Mouse (Mus musculus) c-Kit-positive CD71-positive TER-119-positive erythroid progenitor cells, embryonic 14.5 days (primary cell): ENCODE measurements around the gene Wdr4.
"Not testable (repeated sequence)": the region's sequence is repeated elsewhere in the genome, so short reads cannot be mapped to it uniquely, and the experiment has no call there.

ENCODE experiments used
- DNase-seq: peaks from one replicate; pipeline ENCODE4 v3.0.0-alpha.2; 2013; ENCODE audit warnings: low spot score

The Wdr4 gene

DNA sequence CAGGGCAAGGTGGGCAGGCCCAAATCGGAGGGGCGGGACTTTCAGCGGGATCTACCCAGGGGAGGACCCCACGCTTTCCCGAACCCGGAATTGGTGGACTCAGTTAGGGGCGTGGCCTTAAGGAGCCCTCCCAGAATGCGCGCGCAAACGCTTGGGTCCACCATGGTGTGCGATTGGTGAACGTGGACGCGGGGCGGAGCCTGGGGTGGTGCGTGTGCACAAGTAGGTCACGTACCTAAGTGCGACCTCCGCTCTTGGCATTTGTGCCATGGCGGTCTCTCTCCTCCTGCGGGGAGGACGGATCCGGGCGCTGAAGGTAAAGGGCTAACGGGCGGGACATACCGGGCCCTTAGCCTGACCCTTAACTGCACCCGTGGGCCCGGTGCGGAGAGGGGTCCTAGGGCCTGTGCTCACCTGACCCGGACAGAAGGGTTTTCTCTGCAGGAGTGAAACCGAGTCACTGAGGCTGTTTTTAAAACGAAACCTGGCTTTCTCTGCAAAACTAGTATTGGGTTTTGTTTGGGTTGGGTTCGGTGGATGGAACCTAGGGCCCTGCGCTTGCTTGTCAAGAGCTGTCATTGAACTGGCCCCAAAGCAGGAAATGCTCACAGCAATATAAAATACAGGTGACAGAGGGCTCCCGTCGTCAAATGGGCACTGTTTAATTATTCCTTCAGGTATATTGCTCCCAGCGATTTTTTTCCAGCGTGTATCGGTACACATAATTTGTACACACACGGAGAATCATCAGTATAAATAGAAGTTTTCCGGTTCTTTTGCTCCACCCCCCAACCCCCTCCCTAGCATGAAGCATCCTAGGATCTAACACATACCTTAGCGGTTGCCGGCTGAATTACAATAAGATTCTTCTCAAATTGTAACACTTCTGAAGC, at the start of gene Wdr4, which contains the start of gene Ndufv3:
Wdr4 (minus strand) TSS at position 35 of the 893 bp plus-strand sequence.
Ndufv3 (plus strand) TSS at position 170 of the 893 bp plus-strand sequence.
- DNase-seq, result peak; percentile 100

DNA sequence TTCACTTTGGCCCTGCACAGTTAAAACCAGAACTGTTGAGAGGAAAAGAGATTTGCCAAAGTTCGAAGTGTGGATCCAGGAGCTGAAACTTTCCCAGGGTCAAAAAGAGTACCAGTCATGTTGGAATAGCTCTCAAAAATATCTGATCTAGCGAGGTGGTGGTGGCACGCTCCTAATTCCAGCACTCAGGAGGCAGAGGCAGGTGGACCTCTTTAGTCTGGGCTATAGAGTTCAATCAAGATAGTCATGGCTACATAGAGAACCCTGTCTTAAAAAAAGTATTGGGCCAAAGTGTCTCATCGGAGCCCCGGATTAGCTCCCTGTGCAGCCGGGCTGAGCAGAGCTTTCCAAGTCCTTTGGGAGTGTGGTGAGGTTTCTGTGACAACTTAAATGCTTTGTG, 46.5 kb upstream of the Wdr4 start:
- no peak for DNase-seq

GRCm38 (mm10) chr17:31565141-31566056, 45.6 kb upstream of the Wdr4 start:
- DNase-seq, result peak; percentile 40

DNA sequence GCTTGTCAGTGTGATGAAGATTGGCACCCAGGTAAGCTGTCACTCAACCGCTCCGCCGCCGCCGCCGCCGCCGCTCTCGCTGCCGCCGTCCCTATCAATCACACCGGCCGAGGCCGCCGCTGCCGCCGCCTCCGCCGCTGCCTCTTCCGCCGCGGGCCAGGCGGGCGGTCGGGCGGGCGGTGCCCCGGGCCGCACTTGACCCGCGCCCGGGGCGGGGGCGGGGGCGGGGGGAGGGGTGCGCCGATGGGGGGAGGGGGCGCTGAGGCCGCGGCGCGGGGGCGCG, 45.0 kb upstream of the Wdr4 start:
- DNase-seq, result no peak

GRCm38 (mm10) chr17:31564015-31564857, 44.5 kb upstream of the Wdr4 start, which contains the start of gene Pknox1:
Gene Pknox1 (plus strand): TSS chr17:31564734.
- peak; percentile 100 for DNase-seq

DNA sequence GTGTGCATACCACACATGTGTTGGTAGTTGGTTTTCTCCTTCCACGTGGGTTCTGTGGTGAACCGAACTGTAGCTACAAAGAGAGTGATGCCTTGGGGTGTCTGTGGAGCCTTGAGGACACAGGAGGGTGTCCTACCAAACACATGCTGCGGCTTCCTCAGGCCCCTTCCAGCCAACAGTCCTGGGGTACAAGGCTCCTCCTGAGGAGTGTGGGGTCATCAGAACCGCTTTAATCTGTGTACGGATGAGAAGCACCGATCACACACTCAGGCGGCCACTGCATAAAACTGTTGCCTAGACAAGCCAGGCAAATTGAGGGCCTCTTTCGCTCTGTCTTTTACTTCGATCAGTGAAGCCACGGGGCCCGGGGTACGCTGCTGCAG, 43.8 kb upstream of the Wdr4 start:
- no peak for DNase-seq

DNA sequence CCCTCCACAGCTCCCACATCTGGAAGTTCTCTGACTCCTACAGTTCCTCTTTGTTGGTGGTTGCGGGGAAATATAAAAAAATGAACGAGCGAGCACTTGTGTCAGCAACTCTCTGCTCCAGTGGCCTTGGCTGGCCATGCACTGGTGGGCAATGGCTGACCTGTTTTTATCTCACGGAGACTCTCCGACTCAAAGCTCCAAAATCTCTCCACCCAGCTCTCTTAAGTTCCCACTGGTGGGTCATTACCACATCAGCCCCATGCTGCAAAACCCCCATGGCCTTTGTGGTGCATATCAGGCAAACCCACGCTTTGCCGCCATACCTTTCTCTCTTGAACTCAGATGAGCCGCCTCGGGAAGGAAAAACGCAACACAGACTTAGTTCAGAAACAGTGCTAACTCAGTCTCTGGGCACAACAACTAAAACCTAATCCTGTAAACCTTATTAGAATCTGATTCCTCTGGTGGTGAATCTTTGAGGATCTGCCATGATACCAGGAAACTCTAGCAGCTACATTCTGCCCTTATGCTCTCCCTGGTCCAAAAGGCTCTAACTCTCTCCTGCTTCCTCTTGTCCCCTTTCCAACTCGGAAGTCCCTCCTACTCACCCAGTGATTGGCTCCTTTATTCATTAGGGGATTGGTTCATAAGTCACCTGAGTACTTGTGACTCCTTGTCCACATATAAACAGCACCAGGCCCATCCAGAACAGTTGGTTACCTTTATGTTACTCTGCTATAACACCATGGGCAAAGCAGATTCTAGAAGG, 39.4 kb upstream of the Wdr4 start:
- DNase-seq, result no peak

DNA sequence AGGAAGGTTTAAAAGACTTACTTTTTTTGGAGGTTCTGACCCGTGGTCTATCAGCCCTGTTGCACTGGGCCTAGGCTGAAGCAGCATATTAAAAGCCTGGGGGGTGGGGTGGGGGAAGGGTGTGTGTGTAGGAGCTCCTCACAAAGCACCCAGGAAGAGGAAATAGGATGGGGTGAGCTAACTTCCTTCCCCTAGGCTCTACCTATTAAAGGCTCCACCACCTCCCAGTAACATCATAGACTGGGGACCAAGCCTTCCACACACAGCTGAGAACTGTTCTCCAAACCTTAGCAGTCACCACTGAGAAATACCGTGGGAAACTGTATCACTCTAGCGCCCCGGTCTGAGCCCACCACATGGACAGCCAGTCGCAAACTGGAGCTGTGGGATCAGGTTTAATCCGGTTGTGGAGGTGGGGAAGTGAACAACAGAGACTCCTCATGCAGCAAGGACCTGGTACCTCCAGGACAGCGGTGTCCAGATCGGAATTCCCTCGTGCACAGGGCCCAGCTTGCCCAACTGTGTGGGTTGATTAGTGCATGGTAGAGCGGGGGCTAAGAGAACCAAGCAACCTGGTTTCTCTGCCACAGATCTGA, 38.3 kb upstream of the Wdr4 start:
- no peak for DNase-seq

GRCm38 (mm10) chr17:31557124-31557880, 37.5 kb upstream of the Wdr4 start:
- no peak for DNase-seq

DNA sequence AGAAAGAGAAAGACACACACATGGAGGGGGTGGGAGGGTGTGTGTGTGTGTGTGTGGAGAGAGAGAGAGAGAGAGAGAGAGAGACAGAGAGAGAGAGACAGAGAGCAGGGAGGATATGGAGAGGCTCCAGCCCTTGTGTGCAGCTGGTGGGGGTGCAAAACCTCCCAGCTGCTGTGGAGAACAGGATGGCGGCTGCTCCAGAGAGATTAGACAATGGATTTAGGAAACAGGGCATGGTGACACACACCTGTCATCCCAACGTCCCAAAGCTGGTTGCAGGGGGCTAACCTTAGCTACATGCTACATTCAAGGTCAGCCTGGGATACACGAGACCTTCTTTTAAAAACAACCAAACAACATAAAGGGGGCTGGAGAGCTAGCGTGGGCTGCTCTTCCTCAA, 36.5 kb upstream of the Wdr4 start:
- DNase-seq, result no peak

GRCm38 (mm10) chr17:31552601-31553000, 32.8 kb upstream of the Wdr4 start:
- DNase-seq, result not testable (repeated sequence)

DNA sequence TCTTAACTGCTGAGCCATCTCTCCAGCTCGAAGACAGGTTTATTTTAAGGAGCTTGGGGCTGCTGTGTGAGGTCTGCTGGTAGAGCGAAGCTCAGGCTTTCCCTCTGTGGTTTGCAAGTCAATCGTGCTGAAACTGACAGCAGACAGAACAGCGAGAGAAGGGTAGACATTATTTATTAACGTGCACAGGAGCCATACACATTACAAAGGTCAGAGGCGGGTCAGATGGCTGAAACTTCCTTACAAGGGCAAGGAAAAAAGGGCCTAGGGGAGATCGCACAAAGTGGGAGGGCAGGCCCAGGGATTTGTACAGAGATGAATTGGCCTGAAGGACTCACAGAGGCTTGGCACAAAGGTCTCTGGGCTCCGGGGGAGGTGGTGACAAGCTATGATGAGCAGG, 29.6 kb upstream of the Wdr4 start:
- no peak for DNase-seq

DNA sequence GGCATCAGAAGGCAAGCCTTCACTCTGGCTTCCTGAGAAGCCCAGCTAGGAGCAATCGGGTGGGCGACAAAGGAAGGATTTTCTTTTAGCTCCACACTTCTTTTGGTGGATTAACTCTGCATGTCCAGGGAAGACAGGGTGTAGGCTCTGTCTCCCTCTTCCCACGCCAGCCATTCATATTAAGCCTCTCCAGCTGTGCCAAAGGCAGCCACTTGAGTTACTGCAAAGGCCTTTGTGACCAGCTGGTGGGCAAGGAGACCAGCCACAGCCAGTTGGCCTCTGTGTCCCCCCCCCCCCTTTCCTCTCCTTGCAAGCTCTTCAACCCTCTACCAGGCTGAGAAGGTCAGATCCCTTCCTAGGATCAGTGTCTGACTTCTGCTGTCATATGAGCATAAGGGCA, 28.2 kb upstream of the Wdr4 start:
- DNase-seq, result no peak

DNA sequence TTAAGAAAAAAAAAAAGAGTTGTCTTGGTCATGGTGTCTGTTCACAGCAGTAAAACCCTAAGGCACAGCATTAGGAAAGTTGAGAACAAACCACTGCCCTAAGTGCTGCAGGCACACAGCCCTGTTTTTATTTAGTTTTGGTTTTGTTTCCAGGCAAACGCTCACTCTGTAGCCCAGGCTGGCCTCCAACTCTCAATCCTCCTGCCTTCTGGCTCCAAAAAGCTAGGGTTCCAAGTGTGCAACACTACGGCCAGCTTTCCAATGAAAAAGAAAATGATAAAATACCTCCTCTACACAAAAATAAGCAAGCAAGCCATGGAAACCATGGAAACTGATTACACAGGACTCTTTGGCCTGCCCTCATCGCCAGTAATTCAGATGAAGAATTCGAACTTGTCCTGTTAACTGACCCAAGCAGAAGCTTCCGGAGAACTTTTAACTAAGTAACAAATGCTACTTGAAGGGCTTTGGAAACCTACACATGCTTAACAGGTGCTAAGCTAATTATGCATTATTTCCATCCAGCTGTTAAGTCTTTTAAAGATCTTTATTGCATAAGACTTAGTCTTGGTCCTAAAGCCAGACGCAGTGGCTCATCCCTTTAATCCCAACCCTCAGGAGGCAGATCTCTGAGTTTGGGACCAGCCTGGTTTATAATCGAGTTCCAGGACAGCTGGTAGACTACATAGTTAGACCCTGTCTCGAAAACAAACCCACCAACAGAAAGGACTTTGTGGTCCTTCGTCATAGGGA, 26.8 kb upstream of the Wdr4 start:
- no peak for DNase-seq

GRCm38 (mm10) chr17:31543574-31543973, 23.8 kb upstream of the Wdr4 start:
- DNase-seq, result no peak

DNA sequence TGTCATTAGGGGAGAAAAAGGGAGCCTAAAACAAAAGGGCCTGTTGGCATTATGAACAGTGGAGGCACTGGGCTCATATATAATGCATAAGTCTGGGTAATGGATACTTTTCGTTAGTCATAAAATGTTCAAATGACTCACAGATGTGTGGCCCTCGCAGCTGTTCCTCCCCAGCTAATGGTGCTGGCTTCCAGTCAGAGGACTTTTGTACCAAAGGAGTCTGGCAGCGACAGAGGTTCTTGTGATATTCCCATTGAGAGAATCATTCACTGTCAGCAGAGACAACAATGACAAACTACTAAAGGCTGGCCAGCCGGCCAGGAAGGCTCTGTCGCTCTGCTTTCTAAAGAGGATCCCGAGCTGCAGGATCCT, 21.7 kb upstream of the Wdr4 start:
- no peak for DNase-seq

DNA sequence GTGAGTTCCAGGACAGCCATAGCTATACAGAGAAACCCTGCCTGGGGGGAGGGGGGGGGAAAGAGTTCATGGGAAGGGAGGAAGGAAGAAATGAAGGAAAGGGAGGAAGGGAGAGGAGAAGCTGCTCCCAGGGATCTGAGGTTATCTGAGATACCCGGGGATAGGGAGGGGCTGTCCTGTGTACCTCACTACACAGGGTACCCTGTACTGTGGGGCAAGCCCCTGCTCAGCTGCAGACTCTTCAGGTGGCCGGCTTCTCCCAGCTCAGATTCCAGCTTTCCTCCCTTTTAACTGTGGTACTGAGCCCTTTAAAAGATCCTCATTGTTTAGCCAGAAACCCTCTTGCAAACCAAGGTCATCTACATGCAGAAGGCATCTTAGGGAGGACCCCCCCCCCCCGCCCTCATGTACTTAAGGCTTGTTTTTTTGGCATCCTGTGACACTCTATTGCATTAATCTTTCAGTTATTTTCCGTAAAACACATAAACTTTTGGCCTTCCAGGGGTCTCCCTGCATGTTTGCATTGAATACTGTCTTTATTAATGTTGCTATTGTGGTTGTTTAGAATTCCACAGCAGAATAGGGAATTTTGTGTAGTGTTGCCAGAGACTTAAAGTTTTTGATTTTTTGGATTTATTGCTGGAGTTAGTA, 21.2 kb upstream of the Wdr4 start:
- no peak for DNase-seq

DNA sequence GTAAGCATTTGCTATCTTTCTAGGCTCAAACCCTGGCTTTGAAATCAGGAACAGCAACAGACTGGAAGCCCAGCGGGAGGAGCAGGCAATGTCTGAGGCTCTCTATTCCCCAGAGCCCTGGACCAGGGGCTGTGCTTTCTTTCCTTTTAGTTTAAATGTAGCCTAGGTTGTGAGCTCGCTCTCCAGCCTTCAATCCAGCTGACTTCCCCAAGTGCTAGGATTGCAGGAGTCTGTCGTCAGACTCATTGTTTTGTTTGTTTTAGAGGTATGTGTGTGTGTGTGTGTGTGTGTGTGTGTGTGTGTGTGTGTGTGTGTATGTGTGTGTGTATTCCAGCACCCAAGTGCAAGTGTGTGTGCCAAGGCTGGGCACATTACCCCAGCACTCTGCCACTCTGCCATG, 20.3 kb upstream of the Wdr4 start:
- no peak for DNase-seq
